8 mouse cellular contexts compared by ENCODE assay signal in the genomic region with DNA sequence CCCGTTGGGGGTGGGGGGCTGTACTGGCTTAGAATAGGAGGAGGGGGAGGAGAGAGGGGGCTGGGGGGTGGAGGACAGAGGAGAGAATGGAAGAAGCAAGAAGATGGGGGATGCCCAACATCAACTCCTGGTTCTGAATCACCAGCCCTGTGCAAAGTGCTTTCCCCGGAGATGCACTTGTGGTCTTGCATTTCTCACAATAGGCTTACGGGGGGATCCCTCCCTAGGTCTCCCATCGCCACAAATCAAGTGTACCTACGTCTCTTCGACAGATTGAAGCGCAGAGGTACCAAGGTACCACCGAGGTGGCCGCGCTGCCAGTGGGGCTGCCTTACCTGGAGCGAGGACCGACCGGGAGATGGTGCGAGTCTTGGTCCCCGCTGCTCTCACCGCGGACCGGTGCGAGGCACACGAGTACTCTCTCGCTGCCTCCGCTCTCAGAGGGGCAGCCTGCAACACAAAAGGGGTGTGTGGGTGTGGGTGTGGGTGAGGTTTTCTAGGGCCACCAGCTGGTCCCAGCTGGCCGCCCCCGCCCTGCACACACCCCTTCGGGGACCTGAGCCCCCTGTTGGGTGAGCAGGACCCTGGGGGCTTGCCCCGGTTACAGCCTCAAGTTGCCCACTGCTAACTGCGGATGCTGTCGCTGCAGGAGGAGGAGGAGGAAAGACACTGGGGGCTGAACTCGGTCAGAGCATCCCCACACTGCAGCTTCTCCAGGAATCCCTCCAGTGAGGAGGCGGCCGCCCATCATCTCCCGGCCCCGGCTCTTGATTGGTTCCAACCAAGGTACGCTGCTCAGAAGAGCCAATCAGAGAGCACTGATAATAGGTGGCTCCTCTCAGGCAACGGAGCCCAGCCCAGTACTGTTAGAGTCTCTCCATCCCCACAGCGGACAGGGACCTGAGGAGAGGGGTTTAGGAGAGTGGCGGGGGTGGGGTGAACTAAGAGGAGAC. TPM values are rescaled to one million over a fixed set of nuclear protein-coding genes. Genes with fewer than 3 reads are reported as not detected.
A peak's percentile ranks its signal among the peaks of the same experiment; 100 is the strongest.
DNase-seq lines count a peak whose midpoint lies in the region; ATAC-seq and TF ChIP-seq lines count a peak whose summit lies in the region.

Gene Syt1 (minus strand): TSS at position 742 of the 953 bp plus-strand sequence.

- H3K9ac ChIP-seq in embryonic facial prominence, embryonic 11.5 days (replicated peaks; ENCODE audit: low read length) = peak within 1 kb of the TSS; percentile 53
- peak within 1 kb of the TSS; percentile 54; the same call in 1 of the 2 replicates for H3K9ac ChIP-seq in heart, embryonic 14.5 days (ENCODE audit: low read length)

- peak within 1 kb of the TSS; percentile 81 for H3K4me3 ChIP-seq in E14TG2a.4 (replicated peaks; ENCODE audit: low read length)
- peak within 1 kb of the TSS; percentile 56 for H3K4me3 ChIP-seq in embryonic facial prominence, embryonic 11.5 days (ENCODE audit: low read depth, low read length)
- H3K4me3 ChIP-seq in heart, embryonic 14.5 days (ENCODE audit: control insufficient read depth in 1 of 2, insufficient read depth in 1 of 2, low read depth in 1 of 2, low read length in 2 of 2) = peak within 1 kb of the TSS; percentile 48 to 49

- peaks cover 18% of the 10 kb centered on the region for H3K4me1 ChIP-seq in E14TG2a.4 (replicated peaks; ENCODE audit: low read depth, low read length)
- H3K4me1 ChIP-seq in embryonic facial prominence, embryonic 11.5 days (ENCODE audit: control insufficient read depth, insufficient read depth, low read length) = no peaks in the 10 kb centered on the region
- peaks cover 9 to 15% of the 10 kb centered on the region in 2 experiments; a peak in 3 of 4 replicates for H3K4me1 ChIP-seq in heart, embryonic 14.5 days (ENCODE audit: control insufficient read depth in 2 of 2, insufficient read depth in 2 of 2, low read length in 2 of 2)

- peak; percentile 25 for DNase-seq in adrenal gland, adult 8-10 months
- peak; percentile 87 for DNase-seq in embryonic facial prominence, embryonic 11.5 days (ENCODE audit: low spot score)
- peak; percentile 73 to 75 for DNase-seq in layer of hippocampus, postnatal 25 days (ENCODE audit: extremely low spot score in 1 of 2, low spot score in 1 of 2)
- peak; percentile 27 for DNase-seq in lung, postnatal 14 days
- DNase-seq in retina, postnatal 1 day = peak; percentile 97
- no peak for DNase-seq in urinary bladder, postnatal 10 days (ENCODE audit: low spot score)

- no peaks in the 10 kb centered on the region for H3K9me3 ChIP-seq in E14TG2a.4 (ENCODE audit: low read length)
- H3K9me3 ChIP-seq in embryonic facial prominence, embryonic 11.5 days (replicated peaks; ENCODE audit: control insufficient read depth, low read length) = no peaks in the 10 kb centered on the region
- no peaks in the 10 kb centered on the region for H3K9me3 ChIP-seq in heart, embryonic 14.5 days (ENCODE audit: control insufficient read depth, low read length)

- no peak for TF ChIP-seq CTCF in E14TG2a.4 (conservative IDR thresholded peaks at IDR 0.05; ENCODE audit: low read length)

- peaks cover 20% of the 10 kb centered on the region for H3K27me3 ChIP-seq in E14TG2a.4 (ENCODE audit: insufficient read depth, low read length)
- H3K27me3 ChIP-seq in embryonic facial prominence, embryonic 11.5 days (ENCODE audit: control insufficient read depth, insufficient read depth, low read length) = no peaks in the 10 kb centered on the region
- peaks cover 20% of the 10 kb centered on the region for H3K27me3 ChIP-seq in heart, embryonic 14.5 days (ENCODE audit: control insufficient read depth, insufficient read depth, low read length)

- WGBS in embryonic facial prominence, embryonic 11.5 days = under 1% methylated on average over 37 of the region's 37 CpGs
- under 1% methylated on average over 37 of the region's 37 CpGs for WGBS in heart, embryonic 14.5 days

- peak; percentile 99 for ATAC-seq in embryonic facial prominence, embryonic 11.5 days (replicated peaks; ENCODE audit: insufficient number of reproducible peaks, low FRiP score, low TSS enrichment, low read depth)
- peak; percentile 75 for ATAC-seq in heart, embryonic 14.5 days (ENCODE audit: insufficient number of reproducible peaks, insufficient read depth, low FRiP score, low read depth)

- H3K36me3 ChIP-seq in E14TG2a.4 (ENCODE audit: insufficient read depth, low read length) = no peaks in the 10 kb centered on the region
- no peaks in the 10 kb centered on the region for H3K36me3 ChIP-seq in embryonic facial prominence, embryonic 11.5 days (replicated peaks; ENCODE audit: control insufficient read depth, insufficient read depth, low read depth, low read length)
- no peaks in the 10 kb centered on the region for H3K36me3 ChIP-seq in heart, embryonic 14.5 days (ENCODE audit: control insufficient read depth, insufficient read depth, low read length)

- H3K4me2 ChIP-seq in embryonic facial prominence, embryonic 11.5 days (ENCODE audit: low read depth, low read length) = peak within 1 kb of the TSS; percentile 97
- H3K4me2 ChIP-seq in heart, embryonic 14.5 days (ENCODE audit: low read length) = peak within 1 kb of the TSS; percentile 96

- H3K27ac ChIP-seq in embryonic facial prominence, embryonic 11.5 days (replicated peaks; ENCODE audit: low read depth, low read length) = no peak within 1 kb of the TSS
- no peak within 1 kb of the TSS for H3K27ac ChIP-seq in heart, embryonic 14.5 days (replicated peaks in 1 of 2; ENCODE audit: control insufficient read depth in 1 of 2, insufficient read depth in 1 of 2, low read depth in 2 of 2, low read length in 2 of 2)

RNA-seq across cellular contexts. Expression of gene Syt1, which starts in this region (rescaled TPM):
- 10 to 100 TPM; 12.3 to 26.7 (median 17.9) TPM for total RNA-seq in adrenal gland, adult 8-10 months (2022)
- 7.1 and 8.3 TPM in 2 replicates for polyA plus RNA-seq in embryonic facial prominence, embryonic 11.5 days (2014; fragmentation: Nextera tagmentation; extraction: Ambion mirVana)
- 0.47 and 1.2 TPM in 2 replicates for polyA plus RNA-seq in heart, embryonic 14.5 days (2014; fragmentation: Nextera tagmentation; extraction: Ambion mirVana)
- 100 to 1,000 TPM; 942 to 986 TPM for total RNA-seq in layer of hippocampus, postnatal 25 days (2021)

Comparison
In these comparisons a context has a peak if more than half of its experiments do, and no peak if none do; other contexts are left out.
1. RNA of gene Syt1 (total RNA-seq): 942 to 986 TPM in layer of hippocampus, postnatal 25 days; 12.3 to 26.7 TPM in adrenal gland, adult 8-10 months; every median in the first group is over 10 times any median in the second.
2. Peak in every context shown above with its lines, with median percentiles within 50 percentile points of each other: H3K4me3 ChIP-seq.